Mouse (Mus musculus): ENCODE measurements around the gene Prkd2.

Prkd2 gene

GRCm38 (mm10) chr7:16919395-16920149 is 76.9 kb downstream of the Prkd2 start:
- Histone ChIP-seq H3K36me3 (ENCODE audit: control insufficient read depth, insufficient read depth, low read length, poor library complexity, severe bottlenecking) (peaks cover 12% of the 10 kb centered on the region), H3K27me3 (ENCODE audit: control insufficient read depth, insufficient read depth, low read length, poor library complexity, severe bottlenecking) (no peaks in the 10 kb centered on the region)
- DNase-seq (ENCODE audit: low read depth, low spot score): no peak
